Mouse (Mus musculus) monocyte, adult 2 months (primary cell): ENCODE measurements around the gene Ctsc.
"Not testable (repeated sequence)": the region's sequence is repeated elsewhere in the genome, so short reads cannot be mapped to it uniquely, and the experiment has no call there.

ENCODE experiments used
- DNase-seq, 2 experiments: peaks; one replicate each; pipeline ENCODE4 v3.0.0; 2022; ENCODE audit warnings: low spot score in 2 of 2, low read depth in 1 of 2

The Ctsc gene

GRCm38 (mm10) chr7:88277858-88278627, at the start of gene Ctsc:
Gene Ctsc, plus strand, starts transcription at chr7:88278085.
- DNase-seq, result peak; percentile 90

- DNase-seq, result no peak
Observed at GRCm38 (mm10) chr7:88229051-88229450, 48.8 kb upstream of the Ctsc start.

- no peak for DNase-seq
Observed at GRCm38 (mm10) chr7:88230121-88230520, 47.8 kb upstream of the Ctsc start.

GRCm38 (mm10) chr7:88230756-88231522, 46.9 kb upstream of the Ctsc start:
- DNase-seq, result no peak

- DNase-seq, result peak in 1 of 2 experiments; percentile 13
Observed at GRCm38 (mm10) chr7:88243059-88243458, 34.8 kb upstream of the Ctsc start.

- DNase-seq, result no peak
Observed at GRCm38 (mm10) chr7:88244462-88244861, 33.4 kb upstream of the Ctsc start.

GRCm38 (mm10) chr7:88250380-88250779, 27.5 kb upstream of the Ctsc start:
- not testable (repeated sequence) for DNase-seq

GRCm38 (mm10) chr7:88251535-88251934, 26.4 kb upstream of the Ctsc start:
- DNase-seq, result no peak

- DNase-seq, result no peak
Observed at GRCm38 (mm10) chr7:88252129-88252528, 25.8 kb upstream of the Ctsc start.

- no peak for DNase-seq
Observed at GRCm38 (mm10) chr7:88254884-88255283, 23.0 kb upstream of the Ctsc start.

GRCm38 (mm10) chr7:88259155-88259925, 18.5 kb upstream of the Ctsc start:
- no peak for DNase-seq

GRCm38 (mm10) chr7:88261799-88262198, 16.1 kb upstream of the Ctsc start:
- DNase-seq, result no peak

GRCm38 (mm10) chr7:88264861-88265260, 13.0 kb upstream of the Ctsc start:
- DNase-seq, result no peak

GRCm38 (mm10) chr7:88269913-88270312, 8.0 kb upstream of the Ctsc start:
- no peak for DNase-seq

- no peak for DNase-seq
Observed at GRCm38 (mm10) chr7:88271531-88271930, 6.4 kb upstream of the Ctsc start.

GRCm38 (mm10) chr7:88276914-88277765, 745 bp upstream of the Ctsc start:
- peak in 1 of 2 experiments; percentile 35 for DNase-seq

- DNase-seq, result no peak
Observed at GRCm38 (mm10) chr7:88278628-88279196, 827 bp downstream of the Ctsc start.

GRCm38 (mm10) chr7:88285276-88285675, 7.4 kb downstream of the Ctsc start:
- DNase-seq, result no peak

GRCm38 (mm10) chr7:88291036-88291435, 13.2 kb downstream of the Ctsc start:
- DNase-seq, result no peak

- DNase-seq, result no peak
Observed at GRCm38 (mm10) chr7:88292044-88292443, 14.2 kb downstream of the Ctsc start.
